Mouse (Mus musculus) heart, embryonic 14.5 days (tissue): Measurements from ENCODE around the gene Vmn2r21. TPM values are rescaled to one million over a fixed set of nuclear protein-coding genes. Genes with fewer than 3 reads are reported as not detected.
"Not testable (repeated sequence)": the region's sequence is repeated elsewhere in the genome, so short reads cannot be mapped to it uniquely, and the experiment has no call there.

Source experiments
- ATAC-seq: fragments of 200-750 bp; cut with Nextera tagmentation; 2 replicates; pipeline ENCODE4 v1.8.0; 2017; ENCODE audit warnings: low read depth, moderate TSS enrichment; ENCODE audit not compliant: insufficient number of reproducible peaks, insufficient read depth, low FRiP score
- H3K27ac ChIP-seq, 2 experiments: fragments of 200-500 bp in 1 of 2; fragments of 300-500 bp in 1 of 2; sonication (generic) in 1 of 2; replicated peaks in 1 of 2; 2 replicates each; pipeline ENCODE4 v1.5.1; 2012 to 2014; ENCODE audit warnings: low read depth in 2 of 2, low read length in 2 of 2, control low read depth in 1 of 2, mild to moderate bottlenecking in 1 of 2, mixed read lengths in 1 of 2; ENCODE audit not compliant: control insufficient read depth in 1 of 2, insufficient read depth in 1 of 2
- H3K27me3 ChIP-seq: fragments of 300-500 bp; sonication (generic); 2 replicates; pipeline ENCODE4 v1.6.1; 2014; ENCODE audit warnings: mild to moderate bottlenecking, low read length, control low read depth; ENCODE audit not compliant: control insufficient read depth, insufficient read depth
- H3K36me3 ChIP-seq: fragments of 300-500 bp; sonication (generic); 2 replicates; pipeline ENCODE4 v1.6.1; 2014; ENCODE audit warnings: mild to moderate bottlenecking, control low read depth, low read length, mixed read lengths; ENCODE audit not compliant: control insufficient read depth, insufficient read depth
- H3K4me1 ChIP-seq, 2 experiments: fragments of 200-500 bp in 1 of 2; fragments of 300-500 bp in 1 of 2; sonication (generic) in 1 of 2; 2 replicates each; pipeline ENCODE4 v1.6.1; 2012 to 2014; ENCODE audit warnings: low read length in 2 of 2, control low read depth in 1 of 2, mixed read lengths in 1 of 2; ENCODE audit not compliant: control insufficient read depth in 2 of 2, insufficient read depth in 2 of 2
- H3K4me2 ChIP-seq: fragments of 300-500 bp; sonication (generic); 2 replicates; pipeline ENCODE4 v1.6.1; 2014; ENCODE audit warnings: mild to moderate bottlenecking, low read length
- H3K4me3 ChIP-seq, 2 experiments: fragments of 200-500 bp in 1 of 2; fragments of 300-500 bp in 1 of 2; sonication (generic) in 1 of 2; 2 replicates each; pipeline ENCODE4 v1.5.1; 2012 to 2014; ENCODE audit warnings: low read length in 2 of 2, mild to moderate bottlenecking in 2 of 2, control low read depth in 1 of 2, low read depth in 1 of 2, moderate library complexity in 1 of 2; ENCODE audit not compliant: control insufficient read depth in 1 of 2, insufficient read depth in 1 of 2
- H3K9ac ChIP-seq: fragments of 300-500 bp; sonication (generic); 2 replicates; pipeline ENCODE4 v1.6.1; 2014; ENCODE audit warnings: mild to moderate bottlenecking, low read length
- H3K9me3 ChIP-seq: fragments of 300-500 bp; sonication (generic); 2 replicates; pipeline ENCODE4 v1.6.1; 2016; ENCODE audit warnings: low read length, control low read depth; ENCODE audit not compliant: control insufficient read depth
- WGBS: fragments of 180-500 bp; shearing (Covaris S2); extraction: QIAGEN DNeasy Blood & Tissue Kit; methylation state at CpG from one replicate; pipeline ENCODE4 v1.1.7; 2014; 5-methylcytosine and 5-hydroxymethylcytosine counted together
- polyA plus RNA-seq: library from polyadenylated mRNA; unstranded; fragments of >200 nt; fragmentation: Nextera tagmentation; extraction: Ambion mirVana; gene quantifications from 2 replicates; pipeline ENCODE4 v1.2.1, GENCODE M21; 2014

Vmn2r21 gene
- not detected in 2 replicates for polyA plus RNA-seq

- not testable (repeated sequence) for H3K4me3 ChIP-seq, ATAC-seq, H3K36me3 ChIP-seq, H3K4me2 ChIP-seq, H3K4me1 ChIP-seq, H3K27me3 ChIP-seq, H3K9ac ChIP-seq, H3K27ac ChIP-seq, H3K9me3 ChIP-seq
- no CpG with 5 or more reads among the region's 4 CpGs for WGBS
Measured at GRCm38 (mm10) chr6:123533306-123533705, at the start of gene Vmn2r21. Gene Vmn2r21, minus strand, starts transcription at chr6:123533406.

- H3K9ac ChIP-seq, H3K9me3 ChIP-seq, H3K4me1 ChIP-seq, ATAC-seq, H3K36me3 ChIP-seq, H3K4me2 ChIP-seq, H3K4me3 ChIP-seq, H3K27ac ChIP-seq, H3K27me3 ChIP-seq: not testable (repeated sequence)
- WGBS: no CpG with 5 or more reads among the region's 2 CpGs
Measured at GRCm38 (mm10) chr6:123574698-123575097, 41.5 kb upstream of the Vmn2r21 start.

GRCm38 (mm10) chr6:123539755-123540154 is 6.5 kb upstream of the Vmn2r21 start:
- not testable (repeated sequence) for H3K36me3 ChIP-seq, H3K4me3 ChIP-seq, ATAC-seq, H3K27ac ChIP-seq, H3K9me3 ChIP-seq, H3K9ac ChIP-seq, H3K27me3 ChIP-seq, H3K4me1 ChIP-seq, H3K4me2 ChIP-seq
- WGBS: no CpG with 5 or more reads among the region's 1 CpGs

GRCm38 (mm10) chr6:123522263-123523011 is 10.8 kb downstream of the Vmn2r21 start:
- not testable (repeated sequence) for H3K36me3 ChIP-seq, ATAC-seq, H3K27ac ChIP-seq, H3K4me1 ChIP-seq, H3K9me3 ChIP-seq, H3K9ac ChIP-seq, H3K27me3 ChIP-seq, H3K4me2 ChIP-seq, H3K4me3 ChIP-seq
- WGBS: no CpG with 5 or more reads among the region's 8 CpGs

GRCm38 (mm10) chr6:123473045-123473444 is 60.2 kb downstream of the Vmn2r21 start:
- H3K36me3 ChIP-seq, ATAC-seq, H3K4me3 ChIP-seq, H3K27ac ChIP-seq, H3K9me3 ChIP-seq, H3K4me1 ChIP-seq, H3K4me2 ChIP-seq, H3K27me3 ChIP-seq, H3K9ac ChIP-seq: not testable (repeated sequence)
- no CpG with 5 or more reads among the region's 5 CpGs for WGBS

GRCm38 (mm10) chr6:123472458-123472987 is 60.7 kb downstream of the Vmn2r21 start:
- H3K27me3 ChIP-seq, H3K4me1 ChIP-seq, H3K27ac ChIP-seq, H3K9me3 ChIP-seq, ATAC-seq, H3K9ac ChIP-seq, H3K4me2 ChIP-seq, H3K36me3 ChIP-seq, H3K4me3 ChIP-seq: not testable (repeated sequence)
- WGBS: no CpG with 5 or more reads among the region's 2 CpGs

GRCm38 (mm10) chr6:123468651-123469050 is 64.6 kb downstream of the Vmn2r21 start:
- not testable (repeated sequence) for H3K4me2 ChIP-seq

More at GRCm38 (mm10) chr6:123468651-123469050, 64.6 kb downstream of the Vmn2r21 start:
- H3K36me3 ChIP-seq, H3K4me3 ChIP-seq, ATAC-seq, H3K9ac ChIP-seq, H3K27me3 ChIP-seq, H3K27ac ChIP-seq, H3K4me1 ChIP-seq, H3K9me3 ChIP-seq: not testable (repeated sequence)
- no CpG with 5 or more reads among the region's 1 CpGs for WGBS
